Mouse (Mus musculus) activated CD4-positive, CD25-positive, alpha-beta regulatory T cell, adult 9 weeks (primary cell): Measurements from ENCODE around the gene Ifit3. TPM values are rescaled to one million over a fixed set of nuclear protein-coding genes. Genes with fewer than 3 reads are reported as not detected.

ENCODE experiments used
- polyA plus RNA-seq: library from polyadenylated mRNA; unstranded; fragments of 100-300 nt; shearing (Covaris generic); gene quantifications from one replicate; pipeline ENCODE4 v1.2.1, GENCODE M21; 2017

The Ifit3 gene
- polyA plus RNA-seq, result 41.6 TPM

DNA sequence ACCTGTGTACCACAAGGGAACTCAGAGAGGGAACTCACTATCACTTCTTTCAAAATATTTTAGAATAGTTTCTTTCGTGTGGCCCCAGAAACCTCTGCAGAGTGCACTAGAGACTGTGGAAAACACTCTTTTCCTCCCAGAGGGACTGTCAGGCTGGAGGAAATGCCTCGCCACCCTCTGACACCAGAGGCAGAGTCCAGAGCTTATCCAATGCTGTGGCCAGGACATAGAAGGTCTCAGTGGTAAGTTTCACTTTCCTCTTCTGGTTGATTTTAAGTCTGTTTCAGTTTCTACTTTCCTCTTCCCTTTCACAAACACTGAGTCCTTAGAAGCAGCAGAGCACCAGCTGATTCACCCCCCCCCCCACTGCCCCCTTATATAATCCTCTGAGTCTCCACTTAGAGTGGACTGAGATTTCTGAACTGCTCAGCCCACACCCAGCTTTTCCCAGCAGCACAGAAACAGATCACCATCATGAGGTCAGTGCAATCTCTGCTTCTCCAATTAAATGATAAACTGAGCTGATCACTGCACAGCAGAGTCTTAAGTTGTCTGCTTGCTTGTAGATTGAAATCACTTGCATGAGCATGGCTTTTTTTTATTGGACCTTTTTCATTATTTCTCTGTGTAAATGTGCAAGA, at the start of gene Ifit3:
Gene Ifit3, plus strand, starts transcription at position 406 of the 641 bp plus-strand sequence.

DNA sequence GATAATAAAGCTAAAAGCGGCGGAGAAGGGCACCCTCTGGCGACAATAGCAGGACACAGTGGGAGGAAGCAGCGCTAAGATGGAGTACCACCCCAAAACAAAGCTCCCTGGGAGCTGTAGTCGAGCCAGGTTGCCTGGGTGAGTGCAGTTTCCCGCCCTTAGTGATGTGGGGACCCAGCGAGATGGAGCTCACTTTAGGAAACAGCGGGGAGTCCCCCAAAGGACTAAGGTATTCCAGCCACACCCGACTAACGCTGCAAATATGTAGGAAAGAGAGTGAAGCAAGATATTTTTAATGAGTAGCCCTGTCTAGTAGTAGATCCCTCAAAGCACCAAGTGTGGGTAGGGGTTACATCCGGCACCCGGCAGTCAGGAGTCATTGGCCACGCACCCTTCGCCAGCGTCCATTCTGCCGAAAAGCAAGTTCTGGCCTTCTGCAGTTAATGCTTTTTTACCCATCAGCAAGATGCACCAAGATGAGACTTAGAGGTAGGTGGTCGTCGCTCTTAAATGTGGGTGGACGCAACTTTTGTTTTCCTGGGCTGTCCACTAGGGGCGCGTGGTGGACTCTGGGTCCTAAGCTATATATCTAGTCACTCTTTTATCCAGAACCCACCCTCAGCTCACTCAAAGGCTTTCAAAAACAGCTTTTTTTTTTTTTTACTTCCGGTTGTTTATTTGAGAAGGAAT, 32.7 kb upstream of the Ifit3 start, which contains the start of gene Ifit2:
Gene Ifit2, plus strand, starts transcription at position 161 of the 690 bp plus-strand sequence.

DNA sequence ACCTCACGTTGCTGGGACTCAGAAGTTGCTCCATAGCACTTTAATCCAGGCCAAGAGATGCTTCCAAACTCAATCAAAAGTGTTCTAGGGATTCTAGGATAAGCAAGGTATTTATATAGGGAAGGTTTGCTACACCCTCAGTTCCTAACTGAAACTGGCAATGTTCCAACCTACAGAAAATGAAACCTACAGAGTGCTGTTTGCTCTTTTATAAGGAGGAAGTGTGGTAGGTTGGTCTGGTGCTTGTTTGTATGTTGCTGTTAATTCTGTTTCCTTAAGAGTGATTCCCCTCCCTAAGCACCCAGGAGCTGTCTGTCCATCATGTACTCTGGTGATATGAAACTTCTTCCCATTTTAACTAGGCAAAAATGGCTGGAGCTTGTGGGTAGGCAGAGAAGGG, 18.6 kb downstream of the Ifit3 start, which contains the start of gene Ifit1bl1:
Gene Ifit1bl1, minus strand, starts transcription at position 69 of the 400 bp plus-strand sequence.

DNA sequence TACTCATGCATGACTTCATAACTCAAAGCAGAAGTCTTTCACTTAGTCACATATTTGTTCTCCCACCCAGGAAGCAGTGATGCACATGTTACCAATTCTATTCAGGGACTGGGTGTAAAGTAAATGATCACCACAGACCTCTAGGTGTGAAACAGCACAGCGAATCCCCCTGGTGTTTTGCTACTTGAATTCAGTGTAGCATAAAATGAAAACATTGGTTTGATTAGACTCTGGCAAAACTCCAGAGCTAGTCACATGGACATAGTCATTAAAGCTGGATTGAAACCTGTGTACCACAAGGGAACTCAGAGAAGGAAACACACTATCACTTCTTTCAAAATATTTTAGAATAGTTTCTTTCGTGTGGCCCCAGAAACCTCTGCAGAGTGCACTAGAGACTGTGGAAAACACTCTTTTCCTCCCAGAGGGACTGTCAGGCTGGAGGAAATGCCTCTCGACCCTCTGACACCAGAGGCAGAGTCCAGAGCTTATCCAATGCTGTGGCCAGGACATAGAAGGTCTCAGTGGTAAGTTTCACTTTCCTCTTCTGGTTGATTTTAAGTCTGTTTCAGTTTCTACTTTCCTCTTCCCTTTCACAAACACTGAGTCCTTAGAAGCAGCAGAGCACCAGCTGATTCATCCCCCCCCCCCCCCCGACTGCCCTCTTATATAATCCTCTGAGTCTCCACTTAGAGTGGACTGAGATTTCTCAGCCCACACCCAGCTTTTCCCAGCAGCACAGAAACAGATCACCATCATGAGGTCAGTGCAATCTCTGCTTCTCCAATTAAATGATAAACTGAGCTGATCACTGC, 24.1 kb downstream of the Ifit3 start, which contains the start of gene Ifit3b:
Gene Ifit3b, plus strand, starts transcription at position 734 of the 815 bp plus-strand sequence.

Other genes with a start within 250 kb of the Ifit3 start
- not detected for gene Ch25h, start 108.4 kb upstream of the Ifit3 start, polyA plus RNA-seq
- gene Lipa, start 56.1 kb upstream of the Ifit3 start, polyA plus RNA-seq, result 97.1 TPM
- gene Ifit2, start 32.8 kb upstream of the Ifit3 start, polyA plus RNA-seq, result 44.3 TPM
- gene Ifit1bl1, start 18.4 kb downstream of the Ifit3 start, polyA plus RNA-seq, result 133 TPM
- 8.0 TPM for gene Ifit3b, start 24.4 kb downstream of the Ifit3 start, polyA plus RNA-seq
- gene Ifit1bl2, start 57.2 kb downstream of the Ifit3 start, polyA plus RNA-seq, result 0.87 TPM
- 42.9 TPM for gene Ifit1, start 57.3 kb downstream of the Ifit3 start, polyA plus RNA-seq
- gene Slc16a12, start 163.8 kb downstream of the Ifit3 start, polyA plus RNA-seq, result not detected